Mouse (Mus musculus): Measurements from ENCODE around the gene Nckipsd. TPM values are rescaled to one million over a fixed set of nuclear protein-coding genes. Genes with fewer than 3 reads are reported as not detected.

Gene Nckipsd
- total RNA-seq, 1 experiment = 17.4 TPM

GRCm38 (mm10) chr9:108815557-108815956, 7.4 kb downstream of the Nckipsd start:
- no peak overlapping the region for H3K27ac ChIP-seq (ENCODE audit: insufficient read depth, low read depth, low read length, poor library complexity, severe bottlenecking)
- in situ Hi-C loops (cut with MboI; ENCODE audit: low sequenced_read_pairs in 2 of 2, unreplicated experiment in 2 of 2) = no loop called here
- no peak for DNase-seq (ENCODE audit: low read depth, low spot score)
- TF ChIP-seq ZC3H11A (IDR thresholded peaks at IDR 0.05; ENCODE audit: borderline replicate concordance, low read depth, low read length) (no peak), ZNF384 (IDR thresholded peaks at IDR 0.05; ENCODE audit: low read depth, low read length) (no peak), CHD2 (IDR thresholded peaks at IDR 0.05; ENCODE audit: low read depth, low read length) (no peak), HCFC1 (IDR thresholded peaks at IDR 0.05; ENCODE audit: borderline replicate concordance, insufficient read depth, low read length) (no peak), MAFK (IDR thresholded peaks at IDR 0.05; ENCODE audit: insufficient read depth, low read depth, low read length) (no peak)
- H3K9ac ChIP-seq (ENCODE audit: insufficient read depth, low read depth, low read length, poor library complexity, severe bottlenecking) = no peak overlapping the region
- H3K4me1 ChIP-seq (ENCODE audit: control insufficient read depth in 2 of 2, insufficient read depth in 2 of 2, low read length in 2 of 2, poor library complexity in 1 of 2) = 0 out of 4 replicates have a peak, but pooled peaks cover 0 to 2% of the 10 kb centered on the region in 2 experiments
- no peak overlapping the region for H3K4me3 ChIP-seq (ENCODE audit: insufficient read depth in 1 of 2, low read depth in 1 of 2, low read length in 2 of 2, poor library complexity in 1 of 2, severe bottlenecking in 1 of 2)
- H3K36me3 ChIP-seq (ENCODE audit: control insufficient read depth, insufficient read depth, low read length, poor library complexity, severe bottlenecking) = peaks cover 37% of the 10 kb centered on the region
- no peaks in the 10 kb centered on the region for H3K9me3 ChIP-seq (ENCODE audit: control insufficient read depth, insufficient read depth, low read depth, low read length)

GRCm38 (mm10) chr9:108819495-108819894, 11.3 kb downstream of the Nckipsd start:
- Histone ChIP-seq H3K9me3 (ENCODE audit: control insufficient read depth, insufficient read depth, low read depth, low read length) (no peaks in the 10 kb centered on the region), H3K9ac (ENCODE audit: insufficient read depth, low read depth, low read length, poor library complexity, severe bottlenecking) (no peak overlapping the region), H3K27ac (ENCODE audit: insufficient read depth, low read depth, low read length, poor library complexity, severe bottlenecking) (no peak overlapping the region), H3K4me3 (ENCODE audit: insufficient read depth in 1 of 2, low read depth in 1 of 2, low read length in 2 of 2, poor library complexity in 1 of 2, severe bottlenecking in 1 of 2) (no peak overlapping the region), H3K36me3 (ENCODE audit: control insufficient read depth, insufficient read depth, low read length, poor library complexity, severe bottlenecking) (peaks cover 15% of the 10 kb centered on the region), H3K4me1 (ENCODE audit: control insufficient read depth in 2 of 2, insufficient read depth in 2 of 2, low read length in 2 of 2, poor library complexity in 1 of 2) (0 out of 4 replicates have a peak, but pooled peaks cover 0 to 2% of the 10 kb centered on the region in 2 experiments)
- TF ChIP-seq ZC3H11A (IDR thresholded peaks at IDR 0.05; ENCODE audit: borderline replicate concordance, low read depth, low read length) (no peak), ZNF384 (IDR thresholded peaks at IDR 0.05; ENCODE audit: low read depth, low read length) (no peak), HCFC1 (IDR thresholded peaks at IDR 0.05; ENCODE audit: borderline replicate concordance, insufficient read depth, low read length) (no peak), MAFK (IDR thresholded peaks at IDR 0.05; ENCODE audit: insufficient read depth, low read depth, low read length) (no peak), CHD2 (IDR thresholded peaks at IDR 0.05; ENCODE audit: low read depth, low read length) (no peak)
- peak; percentile 69 for DNase-seq (ENCODE audit: low read depth, low spot score)
- in situ Hi-C loops (cut with MboI; ENCODE audit: low sequenced_read_pairs in 2 of 2, unreplicated experiment in 2 of 2) = no loop called here

- peaks cover 10% of the 10 kb centered on the region for H3K36me3 ChIP-seq (ENCODE audit: control insufficient read depth, insufficient read depth, low read length, poor library complexity, severe bottlenecking)
- DNase-seq (ENCODE audit: low read depth, low spot score) = no peak
- H3K9ac ChIP-seq (ENCODE audit: insufficient read depth, low read depth, low read length, poor library complexity, severe bottlenecking) = no peak overlapping the region
- no peak overlapping the region for H3K4me3 ChIP-seq (ENCODE audit: insufficient read depth in 1 of 2, low read depth in 1 of 2, low read length in 2 of 2, poor library complexity in 1 of 2, severe bottlenecking in 1 of 2)
- TF ChIP-seq ZC3H11A (IDR thresholded peaks at IDR 0.05; ENCODE audit: borderline replicate concordance, low read depth, low read length) (no peak), CHD2 (IDR thresholded peaks at IDR 0.05; ENCODE audit: low read depth, low read length) (no peak), ZNF384 (IDR thresholded peaks at IDR 0.05; ENCODE audit: low read depth, low read length) (no peak), MAFK (IDR thresholded peaks at IDR 0.05; ENCODE audit: insufficient read depth, low read depth, low read length) (no peak), HCFC1 (IDR thresholded peaks at IDR 0.05; ENCODE audit: borderline replicate concordance, insufficient read depth, low read length) (no peak)
- H3K4me1 ChIP-seq (ENCODE audit: control insufficient read depth in 2 of 2, insufficient read depth in 2 of 2, low read length in 2 of 2, poor library complexity in 1 of 2) = 0 out of 4 replicates have a peak, but pooled peaks cover 0 to 2% of the 10 kb centered on the region in 2 experiments
- H3K27ac ChIP-seq (ENCODE audit: insufficient read depth, low read depth, low read length, poor library complexity, severe bottlenecking) = no peak overlapping the region
- in situ Hi-C loops (cut with MboI; ENCODE audit: low sequenced_read_pairs in 2 of 2, unreplicated experiment in 2 of 2) = no loop called here
- H3K9me3 ChIP-seq (ENCODE audit: control insufficient read depth, insufficient read depth, low read depth, low read length) = no peaks in the 10 kb centered on the region
These were observed 11.9 kb downstream of the Nckipsd start for GRCm38 (mm10) chr9:108820077-108820476.

- Histone ChIP-seq H3K9me3 (ENCODE audit: control insufficient read depth, insufficient read depth, low read depth, low read length) (no peaks in the 10 kb centered on the region), H3K4me1 (ENCODE audit: control insufficient read depth in 2 of 2, insufficient read depth in 2 of 2, low read length in 2 of 2, poor library complexity in 1 of 2) (peaks cover 0 to 11% of the 10 kb centered on the region in 2 experiments; a peak in 1 of 4 replicates), H3K27ac (ENCODE audit: insufficient read depth, low read depth, low read length, poor library complexity, severe bottlenecking) (no peak overlapping the region), H3K4me3 (ENCODE audit: insufficient read depth in 1 of 2, low read depth in 1 of 2, low read length in 2 of 2, poor library complexity in 1 of 2, severe bottlenecking in 1 of 2) (peak overlapping the region; percentile 66 to 74), H3K36me3 (ENCODE audit: control insufficient read depth, insufficient read depth, low read length, poor library complexity, severe bottlenecking) (no peaks in the 10 kb centered on the region), H3K9ac (ENCODE audit: insufficient read depth, low read depth, low read length, poor library complexity, severe bottlenecking) (peak overlapping the region; percentile 69)
- DNase-seq (ENCODE audit: low read depth, low spot score) = no peak
- no peak for TF ChIP-seq CHD2 (IDR thresholded peaks at IDR 0.05; ENCODE audit: low read depth, low read length)
- no peak for TF ChIP-seq HCFC1 (IDR thresholded peaks at IDR 0.05; ENCODE audit: borderline replicate concordance, insufficient read depth, low read length)
- TF ChIP-seq MAFK (IDR thresholded peaks at IDR 0.05; ENCODE audit: insufficient read depth, low read depth, low read length) = no peak
- no peak for TF ChIP-seq ZNF384 (IDR thresholded peaks at IDR 0.05; ENCODE audit: low read depth, low read length)
- no peak for TF ChIP-seq ZC3H11A (IDR thresholded peaks at IDR 0.05; ENCODE audit: borderline replicate concordance, low read depth, low read length)
- in situ Hi-C loops (cut with MboI; ENCODE audit: low sequenced_read_pairs in 2 of 2, unreplicated experiment in 2 of 2) = no loop called here
These were observed 16.0 kb downstream of the Nckipsd start for GRCm38 (mm10) chr9:108824144-108824685.
